Mouse (Mus musculus) lung, postnatal 0 days (tissue): ENCODE measurements around the gene Spaca9. TPM values are rescaled to one million over a fixed set of nuclear protein-coding genes. Genes with fewer than 3 reads are reported as not detected.

Experiments
- ATAC-seq: fragments of 200-750 bp; cut with Nextera tagmentation; 2 replicates; pipeline ENCODE4 v1.8.0; 2017; ENCODE audit warnings: moderate library complexity
- DNase-seq: peaks from one replicate; pipeline ENCODE4 v3.0.0-alpha.2; 2016; ENCODE audit warnings: low spot score
- H3K27ac ChIP-seq: fragments of 300-500 bp; sonication (generic); 2 replicates; pipeline ENCODE4 v1.5.1; 2014; ENCODE audit warnings: antibody characterized with exemption, mild to moderate bottlenecking, low read length, mixed read lengths
- H3K27me3 ChIP-seq: fragments of 300-500 bp; sonication (generic); replicated peaks from 2 replicates; pipeline ENCODE4 v1.6.1; 2014; ENCODE audit warnings: low read length, mixed read lengths; ENCODE audit not compliant: insufficient read depth
- H3K36me3 ChIP-seq: fragments of 300-500 bp; sonication (generic); 2 replicates; pipeline ENCODE4 v1.6.1; 2014; ENCODE audit warnings: low read length, mixed read lengths; ENCODE audit not compliant: insufficient read depth
- H3K4me1 ChIP-seq: fragments of 300-500 bp; sonication (generic); 2 replicates; pipeline ENCODE4 v1.6.1; 2014; ENCODE audit warnings: antibody characterized with exemption, low read depth, low read length, mixed read lengths; ENCODE audit not compliant: insufficient read depth
- H3K4me2 ChIP-seq: fragments of 300-500 bp; sonication (generic); replicated peaks from 2 replicates; pipeline ENCODE4 v1.6.1; 2014; ENCODE audit warnings: low read depth, mild to moderate bottlenecking, low read length, moderate library complexity, mixed read lengths
- H3K4me3 ChIP-seq: fragments of 300-500 bp; sonication (generic); 2 replicates; pipeline ENCODE4 v1.5.1; 2014; ENCODE audit warnings: low read depth, low read length
- H3K9ac ChIP-seq: fragments of 300-500 bp; sonication (generic); replicated peaks from 2 replicates; pipeline ENCODE4 v1.6.1; 2014; ENCODE audit warnings: low read depth, mild to moderate bottlenecking
- H3K9me3 ChIP-seq: fragments of 300-500 bp; sonication (generic); 2 replicates; pipeline ENCODE4 v1.6.1; 2016; ENCODE audit warnings: low read length, mixed read lengths
- CTCF ChIP-seq: IDR thresholded peaks from 2 replicates; pipeline ENCODE4 v1.5.1; 2016; ENCODE audit warnings: antibody characterized with exemption, mild to moderate bottlenecking
- EP300 ChIP-seq: IDR thresholded peaks from 2 replicates; pipeline ENCODE4 v1.6.1; 2016; ENCODE audit warnings: antibody characterized with exemption, mild to moderate bottlenecking, control low read depth
- WGBS: fragments of 180-500 bp; shearing (Covaris S2); extraction: QIAGEN DNeasy Blood & Tissue Kit; methylation state at CpG from one replicate; pipeline ENCODE4 v1.1.7; 2014; 5-methylcytosine and 5-hydroxymethylcytosine counted together
- polyA plus RNA-seq: library from polyadenylated mRNA; unstranded; fragments of >200 nt; fragmentation: Nextera tagmentation; extraction: Ambion mirVana; gene quantifications from 2 replicates; pipeline ENCODE4 v1.2.1, GENCODE M21; 2015

The Spaca9 gene
- polyA plus RNA-seq, 1 experiment from 2014 or later: 21.2 TPM

DNA sequence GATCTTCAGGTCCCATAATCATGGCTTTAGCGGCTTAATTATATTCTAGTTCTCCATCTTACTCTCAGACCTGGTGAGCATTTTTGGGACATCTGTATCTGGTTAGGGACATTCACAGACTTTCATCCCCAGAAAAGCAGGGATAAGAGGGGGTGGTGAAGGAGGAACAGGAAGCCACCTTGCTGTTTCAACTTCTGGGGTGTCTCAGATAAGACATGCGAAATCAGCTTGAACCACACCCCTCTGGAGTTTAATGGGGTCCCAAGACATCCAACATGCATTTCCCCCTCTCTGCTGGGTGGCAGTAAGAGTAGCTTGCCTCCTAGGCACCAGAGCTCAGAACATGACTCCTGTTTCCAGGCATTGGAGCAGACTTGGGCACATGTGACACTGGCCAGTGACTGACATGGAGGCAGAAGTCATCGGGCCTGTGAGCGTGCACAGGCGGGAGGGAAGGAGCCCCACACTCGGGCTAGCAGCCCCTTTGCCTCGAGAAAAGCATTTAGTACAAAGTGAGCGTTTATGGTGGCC is 6.6 kb upstream of the Spaca9 start:
- no peak overlapping the region for H3K9ac ChIP-seq
- 57% methylated on average over 8 of the region's 8 CpGs for WGBS
- DNase-seq: no peak
- H3K4me2 ChIP-seq: no peak overlapping the region
- ATAC-seq: no peak
- no peaks in the 10 kb centered on the region for H3K9me3 ChIP-seq
- H3K27ac ChIP-seq: no peak overlapping the region
- no peaks in the 10 kb centered on the region for H3K27me3 ChIP-seq
- TF ChIP-seq CTCF (no peak), EP300 (no peak)
- no peak overlapping the region for H3K4me3 ChIP-seq
- H3K36me3 ChIP-seq: no peaks in the 10 kb centered on the region
- no peaks in the 10 kb centered on the region for H3K4me1 ChIP-seq

DNA sequence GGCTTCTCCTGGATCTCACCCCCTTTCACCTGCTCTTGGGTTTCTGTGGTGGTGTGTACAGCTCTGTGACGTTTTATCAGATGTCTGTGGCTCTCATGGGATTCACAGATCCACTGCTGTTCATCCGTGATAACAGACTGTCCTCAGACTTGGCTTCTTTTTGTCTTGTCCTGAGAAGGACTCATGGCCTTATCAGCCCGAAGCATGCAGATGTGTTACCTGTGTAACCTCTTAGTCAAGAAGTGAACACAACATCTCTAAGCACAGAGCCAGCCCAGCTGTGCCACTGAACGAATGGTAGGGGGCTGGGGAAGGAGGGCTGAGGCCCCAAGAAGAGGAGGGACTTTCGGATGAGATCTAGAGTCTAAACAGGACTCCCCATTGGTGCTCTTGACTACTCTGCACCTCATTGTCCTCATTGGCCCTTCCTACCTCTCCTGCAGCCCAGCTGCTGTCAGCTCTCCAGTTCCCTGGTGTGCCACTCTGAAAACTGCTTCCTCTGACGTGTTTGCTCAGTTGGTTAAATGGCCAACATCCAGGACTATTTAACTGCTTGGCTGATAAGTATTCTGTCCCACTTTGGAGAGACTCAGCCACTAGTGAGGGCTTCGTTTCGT is 2.2 kb upstream of the Spaca9 start:
- Histone ChIP-seq H3K36me3 (no peaks in the 10 kb centered on the region), H3K27ac (no peak overlapping the region), H3K4me2 (no peak overlapping the region), H3K9ac (no peak overlapping the region), H3K27me3 (no peaks in the 10 kb centered on the region), H3K4me1 (peaks cover 4% of the 10 kb centered on the region; the same call in 1 of the 2 replicates), H3K4me3 (no peak overlapping the region), H3K9me3 (no peaks in the 10 kb centered on the region)
- no peak for ATAC-seq
- no peak for DNase-seq
- TF ChIP-seq CTCF (no peak), EP300 (no peak)
- WGBS: 54% methylated on average over 8 of the region's 8 CpGs

DNA sequence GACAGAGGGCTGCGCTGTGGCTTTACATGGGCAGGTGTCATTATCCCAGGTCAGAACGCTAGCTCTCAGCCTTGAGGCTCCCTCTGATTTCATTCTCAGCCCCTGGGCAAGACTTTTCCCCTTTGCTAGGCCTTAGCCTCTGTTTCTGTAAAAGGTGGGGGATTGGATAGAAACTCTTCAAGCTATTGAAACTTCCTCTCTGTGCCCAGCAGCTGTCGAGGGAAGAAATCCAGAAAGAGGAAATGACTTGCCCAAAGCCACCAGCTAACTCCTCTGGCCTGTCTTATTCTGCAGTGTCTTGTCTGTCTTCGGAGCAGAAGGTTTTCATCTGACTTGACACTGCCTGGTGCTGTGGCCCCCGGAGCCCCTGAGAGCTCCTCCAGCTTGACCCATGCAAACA is 961 bp downstream of the Spaca9 start:
- no peak for ATAC-seq
- Histone ChIP-seq H3K9me3 (no peaks in the 10 kb centered on the region), H3K9ac (no peak overlapping the region), H3K4me3 (no peak overlapping the region), H3K27me3 (no peaks in the 10 kb centered on the region), H3K4me2 (no peak overlapping the region), H3K27ac (no peak overlapping the region), H3K4me1 (peaks cover 4% of the 10 kb centered on the region; the same call in 1 of the 2 replicates), H3K36me3 (no peaks in the 10 kb centered on the region)
- DNase-seq: peak; percentile 31
- TF ChIP-seq CTCF (no peak), EP300 (no peak)
- 67% methylated on average over 5 of the region's 5 CpGs for WGBS

DNA sequence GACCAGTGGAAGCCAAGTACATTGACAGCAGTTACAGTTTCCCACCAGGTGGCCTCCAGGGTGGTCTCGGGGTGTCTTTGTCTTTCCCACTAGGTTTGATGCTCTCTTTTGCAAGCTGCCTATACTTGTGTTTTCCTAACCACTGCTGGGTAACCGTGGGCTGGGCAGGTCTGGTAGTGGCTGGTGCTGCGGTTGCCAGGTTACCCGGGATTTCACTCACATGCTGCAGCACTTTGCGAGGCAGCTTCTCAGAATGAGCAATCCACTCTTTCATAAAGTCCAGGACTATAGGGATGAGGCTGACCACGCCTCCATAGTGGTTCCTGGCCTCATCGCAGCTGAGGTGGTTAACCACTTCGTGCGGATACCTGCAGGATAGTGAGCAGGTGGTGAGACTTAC is 6.8 kb downstream of the Spaca9 start:
- H3K36me3 ChIP-seq: 0 out of 2 replicates have a peak, but pooled peaks cover 3% of the 10 kb centered on the region
- no peaks in the 10 kb centered on the region for H3K9me3 ChIP-seq
- WGBS: 79% methylated on average over 9 of the region's 9 CpGs
- ATAC-seq (no peak), DNase-seq (no peak)
- H3K4me2 ChIP-seq: no peak overlapping the region
- H3K4me1 ChIP-seq: no peaks in the 10 kb centered on the region
- TF ChIP-seq EP300: no peak
- TF ChIP-seq CTCF: no peak
- no peak overlapping the region for H3K9ac ChIP-seq
- H3K4me3 ChIP-seq: no peak overlapping the region
- H3K27ac ChIP-seq: no peak overlapping the region
- H3K27me3 ChIP-seq: no peaks in the 10 kb centered on the region

DNA sequence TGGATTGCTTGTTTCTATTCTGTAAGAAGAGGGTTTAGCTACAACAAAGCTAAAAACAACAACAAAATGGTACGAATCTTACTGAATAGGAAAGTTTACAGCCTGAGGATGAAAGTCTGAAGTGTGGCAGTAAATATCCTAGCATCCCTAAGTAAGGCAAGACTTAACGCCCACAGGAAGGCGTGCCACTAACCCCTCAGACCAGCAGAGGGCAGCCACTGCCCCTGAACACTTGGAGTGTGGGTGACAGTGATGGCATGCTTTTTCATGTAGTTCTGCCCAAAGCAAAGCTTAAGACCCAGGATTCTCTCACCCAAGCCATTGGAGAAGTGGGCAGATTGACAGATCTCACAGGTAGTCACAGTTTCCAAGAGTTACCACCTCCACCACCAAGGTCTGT is 11.1 kb downstream of the Spaca9 start:
- ATAC-seq: no peak; the same call in 1 of the 2 replicates
- Histone ChIP-seq H3K4me2 (no peak overlapping the region), H3K27me3 (no peaks in the 10 kb centered on the region), H3K9me3 (no peaks in the 10 kb centered on the region), H3K36me3 (peaks cover 18% of the 10 kb centered on the region; the same call in 1 of the 2 replicates), H3K4me3 (no peak overlapping the region), H3K4me1 (no peaks in the 10 kb centered on the region), H3K27ac (no peak overlapping the region), H3K9ac (no peak overlapping the region)
- whole genome bisulfite sequencing: 33% methylated on average over 3 of the region's 3 CpGs
- TF ChIP-seq CTCF (peak; percentile 81), EP300 (no peak)
- DNase-seq: peak; percentile 42

DNA sequence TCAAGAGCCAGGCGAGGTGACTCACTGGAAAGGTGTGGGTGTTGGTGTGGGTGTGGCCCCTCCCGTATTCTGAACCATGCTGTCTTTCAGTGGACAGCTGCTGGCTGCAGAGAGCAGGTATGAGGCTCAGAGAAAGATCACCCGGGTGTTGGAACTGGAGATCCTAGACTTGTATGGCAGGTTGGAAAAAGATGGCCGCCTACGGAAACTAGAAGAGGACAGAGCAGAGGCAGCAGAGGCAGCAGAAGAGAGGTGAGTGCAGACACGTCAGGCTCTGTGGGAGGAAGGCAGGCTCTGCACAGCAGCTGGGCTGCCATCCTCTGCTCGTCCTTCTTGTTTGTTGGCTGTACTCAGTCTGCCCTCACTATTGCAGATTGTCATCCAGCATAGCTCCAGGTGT is 13.6 kb downstream of the Spaca9 start:
- 78% methylated on average over 7 of the region's 7 CpGs for WGBS
- TF ChIP-seq CTCF: no peak
- no peak for TF ChIP-seq EP300
- Histone ChIP-seq H3K9me3 (no peaks in the 10 kb centered on the region), H3K4me3 (no peak overlapping the region), H3K36me3 (peaks cover 38% of the 10 kb centered on the region), H3K4me1 (no peaks in the 10 kb centered on the region), H3K4me2 (no peak overlapping the region), H3K9ac (no peak overlapping the region), H3K27ac (no peak overlapping the region), H3K27me3 (no peaks in the 10 kb centered on the region)
- ATAC-seq: no peak
- no peak for DNase-seq
